In the genomic region with DNA sequence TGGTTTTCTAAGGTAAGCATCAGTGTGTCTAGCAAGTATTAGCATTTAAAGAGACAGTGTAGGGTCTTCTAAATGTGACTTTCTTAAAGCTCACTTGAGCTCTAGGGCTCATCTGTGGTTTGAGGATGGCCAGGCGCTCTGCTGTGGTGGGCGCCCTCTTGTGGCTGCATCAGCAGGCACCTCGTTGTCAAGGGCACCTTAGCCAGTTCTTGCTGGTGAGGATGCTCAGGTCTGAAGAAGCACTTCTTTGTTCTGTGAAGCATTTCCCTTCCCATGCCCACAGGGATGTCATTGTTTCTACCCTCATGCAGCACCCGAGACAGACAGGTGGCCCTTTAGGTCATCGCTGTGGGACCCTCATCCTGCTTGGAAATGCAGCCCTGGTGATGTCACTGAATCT, we compare ENCODE assay signal across 8 mouse cellular contexts.
DNase-seq lines count a peak whose midpoint lies in the region; ATAC-seq and TF ChIP-seq lines count a peak whose summit lies in the region.

No protein-coding gene starts in this region.

- peak; percentile 66 for DNase-seq in urinary bladder, postnatal 14 days (ENCODE audit: low spot score)
- no peak for DNase-seq in urinary bladder, postnatal 4 days (ENCODE audit: low spot score in 2 of 2)
- peak; percentile 73 for DNase-seq in cerebellum, adult 11 months
- DNase-seq in forebrain, postnatal 0 days, result peak; percentile 74
- peak; percentile 63 for DNase-seq in kidney, adult 2 months
- peak; percentile 69 for DNase-seq in liver, postnatal 0 days
- DNase-seq in retina, embryonic 14.5 days (ENCODE audit: low spot score), result peak; percentile 79

- H3K27ac ChIP-seq in forebrain, postnatal 0 days (ENCODE audit: low read depth, low read length), result no peak overlapping the region
- H3K27ac ChIP-seq in kidney, adult 2 months (ENCODE audit: insufficient read depth, low read depth, low read length), result no peak overlapping the region
- no peak overlapping the region for H3K27ac ChIP-seq in liver, postnatal 0 days (ENCODE audit: low read depth)

- 36% methylated on average over 5 of the region's 5 CpGs for WGBS in forebrain, postnatal 0 days
- 48% methylated on average over 5 of the region's 5 CpGs for WGBS in kidney, adult 2 months
- WGBS in liver, postnatal 0 days (ENCODE audit: insufficient replicate concordance), result 32% methylated on average over 5 of the region's 5 CpGs

- TF ChIP-seq POLR2A in kidney, adult 2 months (IDR thresholded peaks at IDR 0.05; ENCODE audit: low read depth, low read length), result no peak

- H3K4me2 ChIP-seq in forebrain, postnatal 0 days (ENCODE audit: low read depth), result no peak overlapping the region
- H3K4me2 ChIP-seq in liver, postnatal 0 days (ENCODE audit: low read depth, low read length), result no peak overlapping the region

- no peaks in the 10 kb centered on the region for H3K9me3 ChIP-seq in forebrain, postnatal 0 days (ENCODE audit: low read length)
- H3K9me3 ChIP-seq in liver, postnatal 0 days (ENCODE audit: low read length), result no peaks in the 10 kb centered on the region

- TF ChIP-seq CTCF in forebrain, postnatal 0 days (IDR thresholded peaks at IDR 0.05; ENCODE audit: low read depth), result peak; percentile 93
- TF ChIP-seq CTCF in kidney, adult 2 months (conservative IDR thresholded peaks at IDR 0.05; ENCODE audit: insufficient read depth, insufficient read length, low read depth, low read length), result peak; percentile 90
- TF ChIP-seq CTCF in liver, postnatal 0 days (IDR thresholded peaks at IDR 0.05; ENCODE audit: low read depth), result peak; percentile 88

- H3K4me1 ChIP-seq in forebrain, postnatal 0 days (ENCODE audit: insufficient read depth), result no peaks in the 10 kb centered on the region
- no peaks in the 10 kb centered on the region for H3K4me1 ChIP-seq in kidney, adult 2 months (ENCODE audit: control insufficient read depth, insufficient read depth, low read length)
- no peaks in the 10 kb centered on the region for H3K4me1 ChIP-seq in liver, postnatal 0 days (ENCODE audit: insufficient read depth)

- H3K9ac ChIP-seq in forebrain, postnatal 0 days, result no peak overlapping the region
- H3K9ac ChIP-seq in liver, postnatal 0 days (replicated peaks), result no peak overlapping the region

- peak; percentile 67 for ATAC-seq in forebrain, postnatal 0 days
- no peak for ATAC-seq in liver, postnatal 0 days
- ATAC-seq in erythroid progenitor cell, adult 5-6 weeks (replicated peaks; ENCODE audit: low FRiP score, poor library complexity, severe bottlenecking), result no peak

- peaks cover 26% of the 10 kb centered on the region for H3K36me3 ChIP-seq in forebrain, postnatal 0 days (ENCODE audit: insufficient read depth)
- no peaks in the 10 kb centered on the region for H3K36me3 ChIP-seq in kidney, adult 2 months (ENCODE audit: control insufficient read depth, insufficient read depth, low read length)
- H3K36me3 ChIP-seq in liver, postnatal 0 days (replicated peaks; ENCODE audit: insufficient read depth, low read length), result 0 out of 2 replicates have a peak, but pooled peaks cover 2% of the 10 kb centered on the region

- no peaks in the 10 kb centered on the region for H3K27me3 ChIP-seq in forebrain, postnatal 0 days (ENCODE audit: insufficient read depth, low read length)
- H3K27me3 ChIP-seq in kidney, adult 2 months (replicated peaks; ENCODE audit: control insufficient read depth, insufficient read depth, low read length), result no peaks in the 10 kb centered on the region
- H3K27me3 ChIP-seq in liver, postnatal 0 days (ENCODE audit: insufficient read depth, low read length), result no peaks in the 10 kb centered on the region

- TF ChIP-seq EP300 in liver, postnatal 0 days (IDR thresholded peaks at IDR 0.05; ENCODE audit: low read depth), result no peak

- H3K4me3 ChIP-seq in forebrain, postnatal 0 days (ENCODE audit: low read depth, low read length), result no peak overlapping the region
- no peak overlapping the region for H3K4me3 ChIP-seq in kidney, adult 2 months (ENCODE audit: insufficient read depth, low read depth, low read length)
- H3K4me3 ChIP-seq in liver, postnatal 0 days (ENCODE audit: low read depth, low read length), result no peak overlapping the region

Comparison
In these comparisons a context has a peak if more than half of its experiments do, and no peak if none do; other contexts are left out.
1. DNase-seq: peak in urinary bladder, postnatal 14 days (single experiment), cerebellum, adult 11 months (single experiment), forebrain, postnatal 0 days (single experiment), kidney, adult 2 months (single experiment), liver, postnatal 0 days (single experiment) and retina, embryonic 14.5 days (single experiment); none in urinary bladder, postnatal 4 days (0 of 2).
2. Peak in every context shown above with its lines, with median percentiles within 50 percentile points of each other: CTCF ChIP-seq.